Mouse (Mus musculus) testis, adult 2 months (tissue): ENCODE measurements around the gene Lce1m. TPM values are rescaled to one million over a fixed set of nuclear protein-coding genes. Genes with fewer than 3 reads are reported as not detected.
"Not testable (repeated sequence)": the region's sequence is repeated elsewhere in the genome, so short reads cannot be mapped to it uniquely, and the experiment has no call there.

Experiments
- H3K27ac ChIP-seq: fragments of 200-500 bp; 2 replicates; pipeline ENCODE4 v1.5.1; 2012; ENCODE audit warnings: low read depth, low read length; ENCODE audit not compliant: control insufficient read depth, insufficient read depth
- H3K27me3 ChIP-seq: fragments of 200-500 bp; 2 replicates; pipeline ENCODE4 v1.6.1; 2012; ENCODE audit warnings: mild to moderate bottlenecking, low read length, moderate library complexity; ENCODE audit not compliant: control insufficient read depth, insufficient read depth
- H3K36me3 ChIP-seq: fragments of 200-500 bp; 2 replicates; pipeline ENCODE4 v1.6.1; 2012; ENCODE audit warnings: mild to moderate bottlenecking, low read length; ENCODE audit not compliant: control insufficient read depth, insufficient read depth
- H3K4me1 ChIP-seq: fragments of 200-500 bp; 2 replicates; pipeline ENCODE4 v1.6.1; 2012; ENCODE audit warnings: low read length; ENCODE audit not compliant: control insufficient read depth, insufficient read depth
- H3K4me3 ChIP-seq: fragments of 200-500 bp; 2 replicates; pipeline ENCODE4 v1.5.1; 2012; ENCODE audit warnings: low read depth, mild to moderate bottlenecking, low read length, moderate library complexity, mixed read lengths; ENCODE audit not compliant: control insufficient read depth
- CTCF ChIP-seq: fragments of 200-500 bp; IDR thresholded peaks from 2 replicates; pipeline ENCODE4 v1.5.1; 2012; ENCODE audit warnings: low read depth, mild to moderate bottlenecking, inconsistent platforms, low read length, moderate library complexity; ENCODE audit not compliant: control insufficient read depth, insufficient read depth, insufficient replicate concordance
- POLR2A ChIP-seq: fragments of 200-500 bp; IDR thresholded peaks from 2 replicates; pipeline ENCODE4 v1.6.1; 2012; ENCODE audit warnings: low read depth, mild to moderate bottlenecking, inconsistent platforms, low read length, moderate library complexity; ENCODE audit not compliant: control insufficient read depth
- polyA plus RNA-seq: library from polyadenylated mRNA; depleted of rRNA; stranded (reverse); fragments of >200 nt; gene quantifications from 2 replicates; pipeline ENCODE4 v1.2.3, GENCODE M21; 2012; rRNA removed

The Lce1m gene
- not detected in 2 replicates for polyA plus RNA-seq

DNA sequence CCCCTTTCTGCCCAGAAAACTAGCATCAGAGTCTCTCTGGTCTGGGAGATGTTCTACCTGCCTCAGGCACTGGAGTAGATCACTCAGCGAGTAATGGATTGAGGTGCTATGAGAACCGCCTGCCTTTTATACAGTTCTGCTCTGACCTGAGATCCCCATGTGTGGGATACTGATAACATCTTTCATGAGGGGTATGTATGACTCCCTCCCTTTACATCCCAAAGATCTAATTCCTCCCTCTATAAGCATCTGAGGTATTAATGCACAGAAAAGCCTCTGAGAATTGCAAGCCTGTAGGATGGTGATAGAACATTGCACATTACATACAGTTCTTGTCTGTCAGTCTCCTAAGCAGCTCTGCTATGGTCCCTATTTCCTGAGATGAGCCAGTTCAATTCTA lies at the start of gene Lce1m:
Gene Lce1m (minus strand): TSS at position 101 of the 400 bp plus-strand sequence.
- Histone ChIP-seq H3K27me3 (peaks cover 5% of the 10 kb centered on the region; the same call in 1 of the 2 replicates), H3K36me3 (no peaks in the 10 kb centered on the region), H3K27ac (no peak within 1 kb of the TSS), H3K4me1 (peaks cover 4% of the 10 kb centered on the region), H3K4me3 (no peak within 1 kb of the TSS)
- TF ChIP-seq CTCF, result no peak
- no peak for TF ChIP-seq POLR2A

DNA sequence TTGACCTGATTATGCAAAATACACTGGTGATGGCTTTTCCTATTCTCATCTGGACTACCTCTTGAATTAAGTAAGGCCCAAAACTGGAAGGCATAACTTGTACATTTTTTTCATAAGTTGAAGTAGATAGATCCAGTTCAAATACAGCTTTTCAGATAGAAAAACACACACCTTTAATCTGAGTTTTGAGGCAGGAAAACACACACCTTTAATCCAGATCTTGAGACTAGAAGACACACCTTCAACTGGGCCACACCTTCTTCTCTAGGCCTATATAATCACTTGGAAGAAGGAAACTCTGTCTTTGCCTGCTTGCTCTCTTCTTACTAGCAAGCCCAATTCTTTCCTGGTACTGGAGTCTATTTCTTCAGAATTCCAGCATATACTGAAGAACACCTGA lies 49.7 kb upstream of the Lce1m start, which contains the start of gene Gm4858:
Gene Gm4858 (plus strand): TSS at position 301 of the 400 bp plus-strand sequence.
- H3K27me3 ChIP-seq, H3K36me3 ChIP-seq, H3K27ac ChIP-seq, H3K4me1 ChIP-seq, H3K4me3 ChIP-seq: not testable (repeated sequence)

DNA sequence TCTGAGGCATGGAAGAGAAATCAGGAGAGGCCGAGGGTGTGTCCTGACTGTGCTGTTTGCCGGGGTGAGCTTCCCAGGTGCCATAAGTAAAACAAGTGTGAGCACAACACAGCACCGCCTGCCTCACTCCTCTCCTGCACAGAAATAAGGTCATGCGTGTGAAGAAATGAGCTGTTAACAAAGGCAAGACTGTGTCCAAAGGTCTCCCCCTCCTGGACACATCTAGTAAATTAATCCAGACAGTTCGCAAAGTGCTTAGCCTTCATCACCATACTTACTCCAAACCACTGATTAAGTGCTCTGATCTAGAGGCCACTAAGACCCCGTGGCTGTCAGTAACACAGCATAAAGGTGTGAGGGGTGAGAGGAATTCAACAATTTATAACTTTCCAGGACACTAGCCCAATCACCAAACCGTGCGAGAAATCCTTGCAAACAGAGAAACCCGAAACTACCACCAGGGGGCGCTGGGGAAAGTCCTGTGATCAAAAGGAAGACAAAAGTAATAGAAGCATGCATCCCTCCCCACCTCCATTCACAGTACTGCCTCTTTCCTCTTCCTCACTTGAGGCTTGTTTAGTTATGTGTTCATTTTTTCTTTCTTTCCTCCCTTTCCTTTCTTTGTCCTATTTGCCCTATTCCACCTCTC lies 34.1 kb upstream of the Lce1m start:
- Histone ChIP-seq H3K4me3 (no peak overlapping the region), H3K27me3 (no peaks in the 10 kb centered on the region), H3K4me1 (no peaks in the 10 kb centered on the region), H3K27ac (no peak overlapping the region), H3K36me3 (no peaks in the 10 kb centered on the region)
- peak; percentile 24; the same call in 1 of the 2 replicates for TF ChIP-seq CTCF
- no peak for TF ChIP-seq POLR2A

GRCm38 (mm10) chr3:93050182-93050581 lies 31.3 kb upstream of the Lce1m start:
- Histone ChIP-seq H3K27me3 (no peaks in the 10 kb centered on the region), H3K36me3 (no peaks in the 10 kb centered on the region), H3K4me3 (no peak overlapping the region), H3K27ac (no peak overlapping the region), H3K4me1 (no peaks in the 10 kb centered on the region)
- TF ChIP-seq CTCF (no peak), POLR2A (no peak)

DNA sequence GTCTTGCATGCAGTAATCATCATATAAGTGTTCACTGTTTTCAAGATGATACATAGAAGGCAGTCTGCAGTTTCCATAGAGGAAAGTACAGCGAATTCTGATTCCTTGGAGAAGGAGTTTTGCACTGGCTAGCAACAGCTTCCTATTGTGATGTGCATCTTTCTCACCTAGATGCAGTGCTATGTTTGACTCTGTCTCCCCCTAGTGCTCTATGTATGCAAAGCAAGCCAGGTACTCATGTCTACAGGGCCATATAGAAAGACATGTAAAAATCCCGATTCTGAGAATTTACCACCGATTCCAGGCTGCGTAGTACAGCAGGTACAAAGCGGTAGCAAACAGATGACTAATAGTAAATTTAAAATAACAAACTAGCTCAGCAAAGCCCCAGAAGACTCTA lies 12.6 kb upstream of the Lce1m start:
- Histone ChIP-seq H3K4me1 (no peaks in the 10 kb centered on the region), H3K4me3 (no peak overlapping the region), H3K27me3 (no peaks in the 10 kb centered on the region), H3K36me3 (no peaks in the 10 kb centered on the region), H3K27ac (no peak overlapping the region)
- TF ChIP-seq CTCF, result peak; percentile 9; the same call in 1 of the 2 replicates
- TF ChIP-seq POLR2A, result no peak

DNA sequence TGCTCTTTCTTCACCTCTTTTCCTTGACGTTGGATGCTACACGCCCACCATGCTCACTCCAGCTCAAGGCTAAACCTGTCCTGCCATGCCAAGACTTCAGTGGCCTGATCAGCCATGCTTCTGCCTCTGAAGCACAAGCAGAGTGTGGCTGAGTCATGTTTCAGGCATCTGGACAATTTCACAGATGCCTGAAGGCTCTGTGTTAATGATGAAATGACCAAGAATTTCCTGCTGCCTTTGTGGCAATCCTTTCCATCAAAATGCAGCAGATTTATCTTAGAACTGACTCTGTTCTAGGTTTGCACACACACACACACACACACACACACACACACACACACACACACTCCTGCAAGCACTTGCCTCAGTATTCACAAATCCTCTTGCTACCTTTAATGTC lies 6.6 kb upstream of the Lce1m start:
- no peaks in the 10 kb centered on the region for H3K4me1 ChIP-seq
- no peaks in the 10 kb centered on the region for H3K36me3 ChIP-seq
- H3K4me3 ChIP-seq, result no peak overlapping the region
- no peak for TF ChIP-seq POLR2A
- no peak for TF ChIP-seq CTCF
- no peaks in the 10 kb centered on the region for H3K27me3 ChIP-seq
- no peak overlapping the region for H3K27ac ChIP-seq

DNA sequence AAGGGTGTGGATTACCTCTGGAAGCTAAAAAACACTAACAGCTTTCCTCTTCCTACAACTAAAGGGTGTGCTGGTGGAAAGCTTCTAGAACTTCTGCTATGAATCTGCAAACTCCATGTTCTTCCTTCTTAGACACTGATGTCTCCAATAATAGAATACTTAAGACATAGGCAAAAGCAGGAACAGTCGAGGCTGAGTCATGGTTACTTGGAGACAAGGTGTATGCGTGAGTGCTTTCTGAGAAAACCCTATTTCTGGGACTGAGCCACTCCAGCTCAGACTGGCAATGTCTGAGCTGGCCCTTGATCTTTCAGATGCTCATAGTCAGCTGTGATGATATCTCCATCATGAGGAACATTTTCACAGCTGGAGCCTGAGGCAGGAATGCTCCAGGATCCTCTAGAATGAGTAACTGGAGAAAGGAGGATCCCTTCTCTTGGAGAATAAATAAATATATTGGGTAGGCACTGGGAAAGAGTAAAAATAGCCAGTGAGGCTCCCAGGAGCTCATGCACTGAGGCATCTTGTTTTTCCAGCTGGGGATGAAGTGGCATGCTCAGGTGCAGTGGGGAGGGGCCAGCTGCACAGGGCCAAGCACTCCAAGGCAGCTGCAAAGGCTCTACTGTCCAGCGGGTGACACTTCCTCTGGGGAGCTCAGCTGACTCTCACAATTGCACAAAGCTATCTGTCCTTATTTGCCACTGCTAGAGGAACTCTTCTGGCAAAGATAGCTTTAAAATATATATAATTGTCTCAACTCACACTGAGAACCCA lies 4.7 kb upstream of the Lce1m start:
- TF ChIP-seq POLR2A, result no peak
- TF ChIP-seq CTCF, result no peak

More for the DNA sequence above, 4.7 kb upstream of the Lce1m start:
- no peaks in the 10 kb centered on the region for H3K4me1 ChIP-seq
- H3K27me3 ChIP-seq, result no peaks in the 10 kb centered on the region
- H3K4me3 ChIP-seq, result no peak overlapping the region
- no peaks in the 10 kb centered on the region for H3K36me3 ChIP-seq
- no peak overlapping the region for H3K27ac ChIP-seq
